Mouse (Mus musculus) C2C12 (cell line): ENCODE data around the gene Cep295. TPM values are rescaled to one million over a fixed set of nuclear protein-coding genes. Genes with fewer than 3 reads are reported as not detected.
"Not testable (repeated sequence)": the region's sequence is repeated elsewhere in the genome, so short reads cannot be mapped to it uniquely, and the experiment has no call there.

Experiments used
- H3K27me3 ChIP-seq: one replicate; pipeline ENCODE4 v1.6.1; 2011; ENCODE audit not compliant: control insufficient read depth, insufficient read depth, insufficient read length
- H3K36me3 ChIP-seq: one replicate; pipeline ENCODE4 v1.6.1; 2011; ENCODE audit not compliant: control insufficient read depth, insufficient read depth
- H3K4me3 ChIP-seq: one replicate; pipeline ENCODE4 v1.5.1; 2011; ENCODE audit warnings: mild to moderate bottlenecking, control low read depth; ENCODE audit not compliant: poor library complexity, insufficient read depth, severe bottlenecking
- H3K79me2 ChIP-seq: one replicate; pipeline ENCODE4 v1.6.1; 2011; ENCODE audit not compliant: control insufficient read depth, insufficient read depth
- H3K79me3 ChIP-seq: one replicate; pipeline ENCODE4 v1.6.1; 2011; ENCODE audit warnings: low read depth, control low read depth
- H3ac ChIP-seq: one replicate; pipeline ENCODE3; 2011; ENCODE audit warnings: low read depth; ENCODE audit not compliant: control insufficient read depth, insufficient read length
- CEBPB ChIP-seq: IDR thresholded peaks from one replicate; pipeline ENCODE4 v1.6.1; 2011; ENCODE audit warnings: low read depth, mild to moderate bottlenecking, control low read depth, moderate library complexity
- CTCF ChIP-seq: IDR thresholded peaks from one replicate; pipeline ENCODE4 v1.5.1; 2011; ENCODE audit not compliant: control insufficient read depth, insufficient read depth, insufficient read length
- FOSL1 ChIP-seq: IDR thresholded peaks from one replicate; pipeline ENCODE4 v1.8.0; 2011; ENCODE audit warnings: mild to moderate bottlenecking, low read length; ENCODE audit not compliant: poor library complexity, insufficient read depth, severe bottlenecking
- MAX ChIP-seq: IDR thresholded peaks from one replicate; pipeline ENCODE4 v1.6.1; 2011; ENCODE audit warnings: mild to moderate bottlenecking, control low read depth
- MYOD1 ChIP-seq: IDR thresholded peaks from one replicate; pipeline ENCODE4 v1.6.1; 2011; ENCODE audit warnings: low read depth; ENCODE audit not compliant: control insufficient read depth, insufficient read length
- MYOG ChIP-seq: IDR thresholded peaks from one replicate; pipeline ENCODE4 v1.6.1; 2011; ENCODE audit not compliant: control insufficient read depth, insufficient read length; ENCODE audit errors: extremely low read depth
- USF1 ChIP-seq: IDR thresholded peaks from one replicate; pipeline ENCODE4 v1.6.1; 2011; ENCODE audit warnings: low read depth, mild to moderate bottlenecking, control low read depth, moderate library complexity
- polyA plus RNA-seq: library from polyadenylated mRNA; unstranded; fragments of >200 nt; fragmentation: generic; extraction: Trizol; gene quantifications from one replicate; pipeline ENCODE4 v1.2.1, GENCODE M21; 2012; ENCODE audit warnings: missing spikeins

Cep295 gene
- polyA plus RNA-seq, 1 experiment, result 3.7 TPM

GRCm38 (mm10) chr9:15317223-15318169, 40.1 kb downstream of the Cep295 start:
- H3K4me3 ChIP-seq, result no peak overlapping the region
- H3K36me3 ChIP-seq, result peaks cover 65% of the 10 kb centered on the region
- no peak overlapping the region for H3ac ChIP-seq
- TF ChIP-seq CEBPB (no peak), USF1 (no peak), MYOG (no peak), MAX (no peak), FOSL1 (no peak), MYOD1 (no peak), CTCF (no peak)
- H3K79me3 ChIP-seq, result peaks cover 3% of the 10 kb centered on the region
- no peaks in the 10 kb centered on the region for H3K27me3 ChIP-seq
- H3K79me2 ChIP-seq, result peaks cover 19% of the 10 kb centered on the region

DNA sequence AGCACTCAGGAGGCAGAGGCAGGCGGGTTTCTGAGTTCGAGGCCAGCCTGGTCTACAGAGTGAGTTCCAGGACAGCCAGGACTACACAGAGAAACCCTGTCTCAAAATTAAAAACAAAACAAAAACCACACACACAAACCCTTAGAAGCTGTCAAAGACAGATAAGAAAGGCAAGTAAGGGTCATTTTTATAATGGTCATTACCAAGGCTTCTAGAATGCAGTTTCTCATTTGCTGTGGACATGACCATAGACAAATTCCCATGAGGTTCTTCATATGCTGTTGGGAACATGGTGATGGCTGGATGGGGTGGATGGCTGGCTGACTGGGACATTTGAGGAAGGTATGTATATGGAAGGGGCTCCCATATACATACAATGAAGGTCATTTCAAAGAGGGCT, 41.3 kb downstream of the Cep295 start:
- not testable (repeated sequence) for H3K4me3 ChIP-seq, H3K27me3 ChIP-seq, H3ac ChIP-seq
- Histone ChIP-seq H3K36me3 (peaks cover 65% of the 10 kb centered on the region), H3K79me3 (peaks cover 12% of the 10 kb centered on the region), H3K79me2 (peaks cover 31% of the 10 kb centered on the region)

GRCm38 (mm10) chr9:15314619-15315018, 43.0 kb downstream of the Cep295 start:
- H3K79me3 ChIP-seq, result peaks cover 27% of the 10 kb centered on the region
- TF ChIP-seq CEBPB (no peak), USF1 (no peak), MAX (no peak), CTCF (no peak), MYOD1 (no peak), MYOG (no peak)
- H3K36me3 ChIP-seq, result peaks cover 76% of the 10 kb centered on the region

GRCm38 (mm10) chr9:15313633-15314032, 44.0 kb downstream of the Cep295 start:
- H3ac ChIP-seq, result no peak overlapping the region
- H3K27me3 ChIP-seq, result no peaks in the 10 kb centered on the region
- H3K4me3 ChIP-seq, result no peak overlapping the region
- TF ChIP-seq MYOD1, result no peak
- TF ChIP-seq CEBPB, result no peak
- H3K79me3 ChIP-seq, result peaks cover 37% of the 10 kb centered on the region
- peaks cover 57% of the 10 kb centered on the region for H3K79me2 ChIP-seq
- H3K36me3 ChIP-seq, result peaks cover 86% of the 10 kb centered on the region

More at GRCm38 (mm10) chr9:15314619-15315018, 43.0 kb downstream of the Cep295 start:
- Histone ChIP-seq H3K27me3 (no peaks in the 10 kb centered on the region), H3K4me3 (no peak overlapping the region), H3K79me2 (peaks cover 47% of the 10 kb centered on the region), H3ac (no peak overlapping the region)

- no peak overlapping the region for H3K4me3 ChIP-seq
- no peaks in the 10 kb centered on the region for H3K27me3 ChIP-seq
- peaks cover 95% of the 10 kb centered on the region for H3K36me3 ChIP-seq
- H3K79me3 ChIP-seq, result peaks cover 51% of the 10 kb centered on the region
- H3ac ChIP-seq, result no peak overlapping the region
- no peak for TF ChIP-seq MYOD1
- TF ChIP-seq MYOG, result no peak
- no peak for TF ChIP-seq USF1
- no peak for TF ChIP-seq FOSL1
- TF ChIP-seq CEBPB, result no peak
- peaks cover 72% of the 10 kb centered on the region for H3K79me2 ChIP-seq
Observed at GRCm38 (mm10) chr9:15312054-15312735, 45.4 kb downstream of the Cep295 start.

GRCm38 (mm10) chr9:15310179-15310578, 47.4 kb downstream of the Cep295 start:
- Histone ChIP-seq H3K27me3 (no peaks in the 10 kb centered on the region), H3K79me2 (peaks cover 90% of the 10 kb centered on the region), H3ac (no peak overlapping the region), H3K79me3 (peaks cover 62% of the 10 kb centered on the region), H3K4me3 (no peak overlapping the region), H3K36me3 (peaks cover 86% of the 10 kb centered on the region)
- TF ChIP-seq MYOD1 (no peak), MYOG (no peak), CEBPB (no peak), MAX (no peak), USF1 (no peak), FOSL1 (no peak)
